8 mouse cellular contexts compared by ENCODE assay signal in genomic region chr4:58910175-58911068, GRCm38 (mm10). TPM values are rescaled to one million over a fixed set of nuclear protein-coding genes. Genes with fewer than 3 reads are reported as not detected.
A peak's percentile ranks its signal among the peaks of the same experiment; 100 is the strongest.
DNase-seq lines count a peak whose midpoint lies in the region; ATAC-seq and TF ChIP-seq lines count a peak whose summit lies in the region.

No protein-coding gene starts in this region.

- 30% methylated on average over 16 of the region's 16 CpGs for WGBS in neural tube, embryonic 11.5 days
- 24% methylated on average over 16 of the region's 16 CpGs for WGBS in limb, embryonic 14.5 days
- 34% methylated on average over 16 of the region's 16 CpGs for WGBS in stomach, embryonic 15.5 days

- ATAC-seq in neural tube, embryonic 11.5 days (ENCODE audit: insufficient read depth, low FRiP score, low TSS enrichment): no peak
- no peak for ATAC-seq in limb, embryonic 14.5 days (ENCODE audit: low FRiP score, low read depth)
- no peak for ATAC-seq in stomach, embryonic 15.5 days (ENCODE audit: insufficient read depth, low FRiP score, low read depth)

- no peak for TF ChIP-seq POLR2A in limb, embryonic 14.5 days (IDR thresholded peaks at IDR 0.05; ENCODE audit: borderline replicate concordance, extremely low read depth, insufficient read depth, insufficient read length)

- DNase-seq in embryo, embryonic 10.5 days (ENCODE audit: low spot score): peak; percentile 6
- DNase-seq in embryo, embryonic 10 days (ENCODE audit: low spot score): no peak
- no peak for DNase-seq in neural tube, embryonic 11.5 days (ENCODE audit: low spot score)
- no peak for DNase-seq in neural tube, embryonic 10.5 days (ENCODE audit: extremely low spot score, low spot score)
- DNase-seq in limb, embryonic 14.5 days (ENCODE audit: low spot score): no peak
- no peak for DNase-seq in gastrocnemius, postnatal 4 days (ENCODE audit: low spot score in 2 of 2)
- no peak for DNase-seq in c-Kit-positive CD71-positive TER-119-positive erythroid progenitor cells, embryonic 14.5 days (ENCODE audit: low spot score)

- peak overlapping the region; percentile 94 for H3K4me3 ChIP-seq in neural tube, embryonic 11.5 days (ENCODE audit: low read depth, low read length)
- H3K4me3 ChIP-seq in limb, embryonic 14.5 days (replicated peaks; ENCODE audit: low read length): peak overlapping the region; percentile 88
- H3K4me3 ChIP-seq in stomach, embryonic 15.5 days (replicated peaks): peak overlapping the region; percentile 81

- peak overlapping the region; percentile 68 for H3K4me2 ChIP-seq in neural tube, embryonic 11.5 days (ENCODE audit: low read depth)
- peak overlapping the region; percentile 71 for H3K4me2 ChIP-seq in limb, embryonic 14.5 days (replicated peaks; ENCODE audit: low read depth, low read length, severe bottlenecking)
- peak overlapping the region; percentile 76 for H3K4me2 ChIP-seq in stomach, embryonic 15.5 days

- no peaks in the 10 kb centered on the region for H3K9me3 ChIP-seq in neural tube, embryonic 11.5 days (ENCODE audit: control insufficient read depth, low read length)
- H3K9me3 ChIP-seq in limb, embryonic 14.5 days (ENCODE audit: control insufficient read depth, low read length): no peaks in the 10 kb centered on the region
- no peaks in the 10 kb centered on the region for H3K9me3 ChIP-seq in stomach, embryonic 15.5 days

- no peak overlapping the region for H3K27ac ChIP-seq in neural tube, embryonic 11.5 days (ENCODE audit: low read depth, low read length)
- H3K27ac ChIP-seq in limb, embryonic 14.5 days (replicated peaks; ENCODE audit: low read depth, low read length): peak overlapping the region; percentile 98
- H3K27ac ChIP-seq in stomach, embryonic 15.5 days: peak overlapping the region; percentile 97

- H3K27me3 ChIP-seq in neural tube, embryonic 11.5 days (ENCODE audit: control insufficient read depth, insufficient read depth, low read length): no peaks in the 10 kb centered on the region
- no peaks in the 10 kb centered on the region for H3K27me3 ChIP-seq in limb, embryonic 14.5 days (ENCODE audit: control insufficient read depth, insufficient read depth, low read length)
- no peaks in the 10 kb centered on the region for H3K27me3 ChIP-seq in stomach, embryonic 15.5 days (replicated peaks)

- H3K36me3 ChIP-seq in neural tube, embryonic 11.5 days (ENCODE audit: control insufficient read depth, insufficient read depth, low read length): no peaks in the 10 kb centered on the region
- H3K36me3 ChIP-seq in limb, embryonic 14.5 days (ENCODE audit: control insufficient read depth, insufficient read depth, low read length): no peaks in the 10 kb centered on the region
- H3K36me3 ChIP-seq in stomach, embryonic 15.5 days: no peaks in the 10 kb centered on the region

- no peaks in the 10 kb centered on the region; the same call in 1 of the 2 replicates for H3K4me1 ChIP-seq in neural tube, embryonic 11.5 days (ENCODE audit: control insufficient read depth, insufficient read depth, low read length)
- H3K4me1 ChIP-seq in limb, embryonic 14.5 days (ENCODE audit: control insufficient read depth, insufficient read depth, low read length): peaks cover 7% of the 10 kb centered on the region
- peaks cover 5% of the 10 kb centered on the region; the same call in 1 of the 2 replicates for H3K4me1 ChIP-seq in stomach, embryonic 15.5 days

- H3K9ac ChIP-seq in neural tube, embryonic 11.5 days (ENCODE audit: low read length): peak overlapping the region; percentile 95
- peak overlapping the region; percentile 98 for H3K9ac ChIP-seq in limb, embryonic 14.5 days (ENCODE audit: low read depth, low read length, severe bottlenecking)
- peak overlapping the region; percentile 90; the same call in 1 of the 2 replicates for H3K9ac ChIP-seq in stomach, embryonic 15.5 days

RNA-seq across cellular contexts. Expression of gene Ecpas, which starts 2.1 kb away (rescaled TPM):
- 36.9 and 47.7 TPM in 2 replicates for polyA plus RNA-seq in neural tube, embryonic 11.5 days (2014; fragmentation: Nextera tagmentation; extraction: Ambion mirVana)
- 21.4 and 25.7 TPM in 2 replicates for polyA plus RNA-seq in limb, embryonic 14.5 days (2012; rRNA removed)
- 41.9 and 46.9 TPM in 2 replicates for polyA plus RNA-seq in limb, embryonic 14.5 days (2014; fragmentation: Nextera tagmentation; extraction: Ambion mirVana)
- polyA plus RNA-seq in stomach, embryonic 15.5 days (2015; fragmentation: Nextera tagmentation; extraction: Ambion mirVana): 29.1 and 31.8 TPM in 2 replicates
- 100 to 1,000 TPM; 172 to 190 TPM for total RNA-seq in gastrocnemius, postnatal 4 days (2021)

RNA-seq across cellular contexts. Expression of gene Zkscan16, which starts 33.0 kb away (rescaled TPM):
- 1.3 and 1.5 TPM in 2 replicates for polyA plus RNA-seq in neural tube, embryonic 11.5 days (2014; fragmentation: Nextera tagmentation; extraction: Ambion mirVana)
- polyA plus RNA-seq in limb, embryonic 14.5 days (2012; rRNA removed): 1.8 and 2.5 TPM in 2 replicates
- 0.91 and 1.5 TPM in 2 replicates for polyA plus RNA-seq in limb, embryonic 14.5 days (2014; fragmentation: Nextera tagmentation; extraction: Ambion mirVana)
- polyA plus RNA-seq in stomach, embryonic 15.5 days (2015; fragmentation: Nextera tagmentation; extraction: Ambion mirVana): 0.49 and 0.62 TPM in 2 replicates
- under 1 TPM; 0.54 to 0.69 TPM for total RNA-seq in gastrocnemius, postnatal 4 days (2021)
